Mouse (Mus musculus) liver, adult 2 months (tissue): Measurements from ENCODE around the gene Rbms1. TPM values are rescaled to one million over a fixed set of nuclear protein-coding genes. Genes with fewer than 3 reads are reported as not detected.
A peak's percentile ranks its signal among the peaks of the same experiment; 100 is the strongest.

Experiments used
- DNase-seq: peaks from one replicate; pipeline ENCODE4 v3.0.0-alpha.2; 2011; ENCODE audit warnings: low read depth, low spot score; ENCODE audit errors: extremely low read depth
- H3K27ac ChIP-seq: fragments of 200-500 bp; replicated peaks from 2 replicates; pipeline ENCODE4 v1.5.1; 2012; ENCODE audit warnings: low read depth, mild to moderate bottlenecking, control low read depth, inconsistent platforms, low read length; ENCODE audit not compliant: insufficient read depth
- H3K27me3 ChIP-seq: fragments of 200-500 bp; 2 replicates; pipeline ENCODE4 v1.6.1; 2012; ENCODE audit warnings: mild to moderate bottlenecking, moderate library complexity, low read length, inconsistent platforms; ENCODE audit not compliant: control insufficient read depth, insufficient read depth
- H3K36me3 ChIP-seq: fragments of 200-500 bp; 2 replicates; pipeline ENCODE4 v1.6.1; 2012; ENCODE audit warnings: low read length, inconsistent platforms; ENCODE audit not compliant: control insufficient read depth, insufficient read depth
- H3K4me1 ChIP-seq: fragments of 200-500 bp; 2 replicates; pipeline ENCODE4 v1.6.1; 2011; ENCODE audit warnings: low read length; ENCODE audit not compliant: control insufficient read depth, insufficient read depth
- H3K4me3 ChIP-seq: fragments of 200-500 bp; 2 replicates; pipeline ENCODE4 v1.5.1; 2011; ENCODE audit warnings: low read depth, mild to moderate bottlenecking, control low read depth, low read length, moderate library complexity; ENCODE audit not compliant: insufficient read depth
- H3K79me2 ChIP-seq: fragments of 200-500 bp; 2 replicates; pipeline ENCODE4 v1.6.1; 2012; ENCODE audit warnings: inconsistent platforms, mild to moderate bottlenecking, low read length, moderate library complexity; ENCODE audit not compliant: control insufficient read depth, insufficient read depth
- H3K9ac ChIP-seq: fragments of 200-500 bp; 2 replicates; pipeline ENCODE4 v1.6.1; 2012; ENCODE audit warnings: low read depth, mild to moderate bottlenecking, control low read depth, inconsistent platforms, low read length
- CTCF ChIP-seq: fragments of 200-500 bp; IDR thresholded peaks from 2 replicates; pipeline ENCODE4 v1.5.1; 2011; ENCODE audit warnings: low read depth, low read length, control low read depth
- POLR2A ChIP-seq: fragments of 200-500 bp; IDR thresholded peaks from 2 replicates; pipeline ENCODE4 v1.6.1; 2011; ENCODE audit warnings: low read length, control low read depth; ENCODE audit not compliant: insufficient read depth; ENCODE audit errors: extremely low read depth
- WGBS: fragments of 180-500 bp; shearing (Covaris S2); methylation state at CpG from one replicate; pipeline ENCODE4 v1.1.7; 2018; 5-methylcytosine and 5-hydroxymethylcytosine counted together
- polyA plus RNA-seq: library from polyadenylated mRNA; depleted of rRNA; stranded (reverse); fragments of >200 nt; gene quantifications from 2 replicates; pipeline ENCODE4 v1.2.3, GENCODE M21; 2012
- total RNA-seq: library from RNA; depleted of rRNA; stranded (reverse); fragments of >200 nt; gene quantifications from 2 replicates; pipeline ENCODE4 v1.2.3, GENCODE M21; 2014

The Rbms1 gene
- total and polyA plus RNA-seq, 2 experiments = 25.8 to 54.6 TPM

- no peaks in the 10 kb centered on the region; the same call in 1 of the 2 replicates for H3K36me3 ChIP-seq
- 0 out of 2 replicates have a peak overlapping the region, but pooled peaks have one; percentile 0 for H3K27ac ChIP-seq
- no peak overlapping the region for H3K9ac ChIP-seq
- peaks cover 15% of the 10 kb centered on the region for H3K79me2 ChIP-seq
- peak; percentile 68 for DNase-seq
- peak overlapping the region; percentile 32 for H3K4me3 ChIP-seq
- TF ChIP-seq POLR2A = no peak
- peaks cover 8% of the 10 kb centered on the region for H3K4me1 ChIP-seq
- 7% methylated on average over 8 of the region's 8 CpGs for WGBS
- no peaks in the 10 kb centered on the region for H3K27me3 ChIP-seq
These were observed 22.5 kb downstream of the Rbms1 start for GRCm38 (mm10) chr2:60940454-60940961.

DNA sequence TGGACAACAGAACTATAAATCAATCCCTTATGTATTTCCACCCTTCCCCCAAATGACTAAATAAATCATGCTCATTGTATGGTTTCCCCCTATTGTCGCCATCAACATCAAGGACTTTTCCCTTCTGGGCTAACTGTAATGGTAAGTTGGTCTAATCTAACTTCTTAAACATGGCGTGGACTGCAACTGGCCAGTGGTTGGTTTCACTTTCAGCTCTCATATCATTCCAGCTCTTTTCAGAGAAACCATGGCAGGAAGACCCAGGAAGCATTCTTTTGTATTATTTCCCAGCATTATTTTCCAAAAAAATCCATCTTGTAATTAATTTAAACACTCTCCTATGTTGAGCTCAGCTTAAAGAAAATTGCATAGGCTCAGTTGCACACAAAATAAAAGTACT, 23.0 kb downstream of the Rbms1 start:
- Histone ChIP-seq H3K27ac (no peak overlapping the region), H3K4me3 (no peak overlapping the region), H3K36me3 (no peaks in the 10 kb centered on the region), H3K9ac (no peak overlapping the region), H3K27me3 (no peaks in the 10 kb centered on the region), H3K4me1 (peaks cover 8% of the 10 kb centered on the region), H3K79me2 (peaks cover 18% of the 10 kb centered on the region)
- peak; percentile 48 for DNase-seq
- TF ChIP-seq CTCF = no peak
- no peak for TF ChIP-seq POLR2A
- 29% methylated on average over 2 of the region's 2 CpGs for WGBS

GRCm38 (mm10) chr2:60936910-60937309, 26.1 kb downstream of the Rbms1 start:
- DNase-seq = no peak
- H3K4me1 ChIP-seq = peaks cover 8% of the 10 kb centered on the region

DNA sequence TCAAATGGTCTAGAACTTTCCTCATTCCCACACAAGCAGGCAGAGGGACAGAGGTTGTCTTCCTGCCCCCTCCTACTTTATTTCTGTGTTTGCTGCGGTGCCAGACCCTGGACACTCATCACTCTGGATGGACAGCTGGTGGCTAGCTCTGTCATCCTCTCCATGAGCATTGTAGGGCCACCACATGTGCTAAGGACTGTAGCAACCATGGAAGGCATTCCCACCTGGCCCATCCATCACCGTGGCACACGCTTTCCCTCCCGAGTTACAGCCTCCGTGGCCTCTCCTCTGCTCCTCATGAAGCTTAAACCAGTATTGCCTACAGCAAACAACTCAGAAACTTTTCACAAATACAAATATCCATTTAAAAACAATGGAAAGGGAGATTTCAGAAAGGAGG, 34.0 kb downstream of the Rbms1 start:
- Histone ChIP-seq H3K79me2 (peaks cover 9% of the 10 kb centered on the region; the same call in 1 of the 2 replicates), H3K27ac (no peak overlapping the region), H3K9ac (no peak overlapping the region), H3K27me3 (no peaks in the 10 kb centered on the region), H3K4me1 (peaks cover 6% of the 10 kb centered on the region), H3K4me3 (no peak overlapping the region), H3K36me3 (no peaks in the 10 kb centered on the region)
- no peak for TF ChIP-seq CTCF
- no peak for TF ChIP-seq POLR2A
- WGBS = 97% methylated on average over 5 of the region's 5 CpGs
- DNase-seq = no peak

More at GRCm38 (mm10) chr2:60936910-60937309, 26.1 kb downstream of the Rbms1 start:
- H3K79me2 ChIP-seq = peaks cover 18% of the 10 kb centered on the region
- 97% methylated on average over 14 of the region's 14 CpGs for WGBS
- no peak overlapping the region for H3K27ac ChIP-seq
- H3K27me3 ChIP-seq = no peaks in the 10 kb centered on the region
- no peaks in the 10 kb centered on the region for H3K36me3 ChIP-seq
- no peak overlapping the region for H3K9ac ChIP-seq
- TF ChIP-seq POLR2A = no peak
- TF ChIP-seq CTCF = no peak
- H3K4me3 ChIP-seq = no peak overlapping the region

GRCm38 (mm10) chr2:60927906-60928775, 34.9 kb downstream of the Rbms1 start:
- H3K4me1 ChIP-seq = peaks cover 6% of the 10 kb centered on the region
- H3K4me3 ChIP-seq = no peak overlapping the region
- DNase-seq = peak; percentile 70
- H3K27me3 ChIP-seq = no peaks in the 10 kb centered on the region
- TF ChIP-seq POLR2A (no peak), CTCF (no peak)
- H3K79me2 ChIP-seq = peaks cover 9% of the 10 kb centered on the region; the same call in 1 of the 2 replicates
- no peak overlapping the region for H3K27ac ChIP-seq
- no peaks in the 10 kb centered on the region for H3K36me3 ChIP-seq
- H3K9ac ChIP-seq = no peak overlapping the region
- 50% methylated on average over 8 of the region's 8 CpGs for WGBS

- TF ChIP-seq POLR2A (no peak), CTCF (no peak)
- no peak for DNase-seq
- Histone ChIP-seq H3K4me1 (peaks cover 6% of the 10 kb centered on the region), H3K9ac (no peak overlapping the region), H3K79me2 (peaks cover 9% of the 10 kb centered on the region; the same call in 1 of the 2 replicates), H3K27me3 (no peaks in the 10 kb centered on the region), H3K4me3 (no peak overlapping the region), H3K27ac (no peak overlapping the region), H3K36me3 (no peaks in the 10 kb centered on the region)
- WGBS = 49% methylated on average over 5 of the region's 5 CpGs
These were observed 37.9 kb downstream of the Rbms1 start for GRCm38 (mm10) chr2:60925063-60925462.
